Mouse (Mus musculus) hindbrain, embryonic 11.5 days (tissue): ENCODE data around the gene Eid3. TPM values are rescaled to one million over a fixed set of nuclear protein-coding genes. Genes with fewer than 3 reads are reported as not detected.

Experiments
- ATAC-seq: fragments of 200-750 bp; cut with Nextera tagmentation; 2 replicates; pipeline ENCODE4 v1.8.0; 2017; ENCODE audit warnings: mild to moderate bottlenecking, moderate TSS enrichment, moderate library complexity; ENCODE audit not compliant: low FRiP score
- DNase-seq: peaks from one replicate; pipeline ENCODE4 v3.0.0-alpha.2; 2015; ENCODE audit warnings: low spot score
- H3K27ac ChIP-seq: fragments of 300-500 bp; sonication (generic); 2 replicates; pipeline ENCODE4 v1.5.1; 2014; ENCODE audit warnings: mild to moderate bottlenecking, low read depth, low read length
- H3K27me3 ChIP-seq: fragments of 300-500 bp; sonication (generic); 2 replicates; pipeline ENCODE4 v1.6.1; 2014; ENCODE audit warnings: mild to moderate bottlenecking, low read length, moderate library complexity, mixed read lengths; ENCODE audit not compliant: control insufficient read depth, insufficient read depth
- H3K36me3 ChIP-seq: fragments of 300-500 bp; sonication (generic); 2 replicates; pipeline ENCODE4 v1.6.1; 2014; ENCODE audit warnings: mild to moderate bottlenecking, low read length, moderate library complexity, mixed read lengths; ENCODE audit not compliant: control insufficient read depth, insufficient read depth
- H3K4me1 ChIP-seq: fragments of 300-500 bp; sonication (generic); replicated peaks from 2 replicates; pipeline ENCODE4 v1.6.1; 2014; ENCODE audit warnings: low read length, mixed read lengths; ENCODE audit not compliant: control insufficient read depth, insufficient read depth
- H3K4me2 ChIP-seq: fragments of 300-500 bp; sonication (generic); replicated peaks from 2 replicates; pipeline ENCODE4 v1.6.1; 2014; ENCODE audit warnings: mild to moderate bottlenecking, low read depth, low read length
- H3K4me3 ChIP-seq: fragments of 300-500 bp; sonication (generic); 2 replicates; pipeline ENCODE4 v1.5.1; 2014; ENCODE audit warnings: low read depth, low read length
- H3K9ac ChIP-seq: fragments of 300-500 bp; sonication (generic); 2 replicates; pipeline ENCODE4 v1.6.1; 2014; ENCODE audit warnings: low read depth, low read length
- H3K9me3 ChIP-seq: fragments of 300-500 bp; sonication (generic); 2 replicates; pipeline ENCODE4 v1.6.1; 2016; ENCODE audit warnings: low read length; ENCODE audit not compliant: control insufficient read depth
- WGBS: fragments of 180-500 bp; shearing (Covaris S2); extraction: QIAGEN DNeasy Blood & Tissue Kit; methylation state at CpG from one replicate; pipeline ENCODE4 v1.1.7; 2014; 5-methylcytosine and 5-hydroxymethylcytosine counted together
- polyA plus RNA-seq: library from polyadenylated mRNA; unstranded; fragments of >200 nt; fragmentation: Nextera tagmentation; extraction: Ambion mirVana; gene quantifications from 2 replicates; pipeline ENCODE4 v1.2.1, GENCODE M21; 2014

The Eid3 gene
- polyA plus RNA-seq, 1 experiment from 2014 or later = 1.1 TPM

DNA sequence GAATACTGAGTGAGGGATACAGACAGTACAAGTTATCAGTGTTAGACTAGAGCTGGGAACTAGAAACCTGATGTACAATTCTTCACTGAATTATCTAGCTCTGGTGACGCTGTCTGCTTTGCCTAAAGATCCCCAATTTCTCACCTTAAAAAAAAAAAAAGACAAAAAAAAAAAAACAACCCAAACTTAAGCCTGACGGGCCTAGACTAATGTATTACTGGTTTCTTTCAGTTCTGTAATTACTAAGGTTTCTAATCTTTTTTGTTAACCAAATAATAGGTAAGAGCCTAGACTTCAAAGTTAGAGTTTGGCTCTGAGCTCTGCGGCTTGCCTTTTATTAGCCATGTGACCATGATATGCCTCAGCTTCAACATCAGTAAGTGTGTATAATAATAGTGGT, 30.5 kb upstream of the Eid3 start:
- no peaks in the 10 kb centered on the region for H3K9me3 ChIP-seq
- H3K4me2 ChIP-seq = no peak overlapping the region
- no peaks in the 10 kb centered on the region for H3K36me3 ChIP-seq
- no peaks in the 10 kb centered on the region for H3K27me3 ChIP-seq
- WGBS = 86% methylated on average over 3 of the region's 3 CpGs
- no peak overlapping the region for H3K27ac ChIP-seq
- ATAC-seq (no peak), DNase-seq (no peak)
- no peak overlapping the region for H3K9ac ChIP-seq
- no peaks in the 10 kb centered on the region for H3K4me1 ChIP-seq
- H3K4me3 ChIP-seq = no peak overlapping the region

- H3K36me3 ChIP-seq = no peaks in the 10 kb centered on the region
- no peak for ATAC-seq
- H3K27ac ChIP-seq = no peak overlapping the region
- no peaks in the 10 kb centered on the region for H3K9me3 ChIP-seq
- DNase-seq = no peak
- H3K4me1 ChIP-seq = no peaks in the 10 kb centered on the region
- no peak overlapping the region for H3K4me2 ChIP-seq
- no peaks in the 10 kb centered on the region for H3K27me3 ChIP-seq
- 90% methylated on average over 7 of the region's 7 CpGs for WGBS
- no peak overlapping the region for H3K4me3 ChIP-seq
- H3K9ac ChIP-seq = no peak overlapping the region
These were observed 28.0 kb upstream of the Eid3 start for GRCm38 (mm10) chr10:82838390-82838789.

DNA sequence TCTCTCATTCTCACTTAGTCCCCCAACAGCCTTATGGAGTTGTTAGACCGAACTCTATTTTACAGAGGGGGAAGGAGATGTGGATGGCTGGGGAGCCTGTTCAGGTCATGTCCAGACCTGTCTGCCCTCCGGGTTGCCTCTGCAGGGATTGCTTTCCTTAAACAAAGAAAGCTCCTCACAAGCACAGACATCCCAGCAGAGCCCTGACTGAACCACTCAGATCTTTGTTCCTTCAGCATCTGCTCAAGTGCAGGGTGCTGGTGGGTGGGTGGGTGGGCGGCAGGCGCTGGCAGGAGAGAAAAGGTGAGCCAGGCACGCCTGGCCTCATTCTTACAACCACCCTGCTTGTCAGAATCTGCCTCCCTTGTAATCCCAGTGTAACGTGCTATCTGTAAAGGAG, 22.3 kb upstream of the Eid3 start:
- ATAC-seq (no peak), DNase-seq (no peak)
- H3K4me1 ChIP-seq = no peaks in the 10 kb centered on the region
- H3K4me2 ChIP-seq = no peak overlapping the region
- H3K9me3 ChIP-seq = no peaks in the 10 kb centered on the region
- WGBS = 67% methylated on average over 6 of the region's 6 CpGs
- no peaks in the 10 kb centered on the region for H3K27me3 ChIP-seq
- H3K27ac ChIP-seq = no peak overlapping the region
- no peak overlapping the region for H3K4me3 ChIP-seq
- H3K9ac ChIP-seq = no peak overlapping the region
- H3K36me3 ChIP-seq = no peaks in the 10 kb centered on the region

GRCm38 (mm10) chr10:82844731-82845130, 21.7 kb upstream of the Eid3 start:
- DNase-seq (no peak), ATAC-seq (no peak)
- no peaks in the 10 kb centered on the region for H3K9me3 ChIP-seq
- no peak overlapping the region for H3K4me3 ChIP-seq
- no peak overlapping the region for H3K9ac ChIP-seq
- H3K27me3 ChIP-seq = no peaks in the 10 kb centered on the region
- no peak overlapping the region for H3K4me2 ChIP-seq
- no peaks in the 10 kb centered on the region for H3K36me3 ChIP-seq
- no peaks in the 10 kb centered on the region for H3K4me1 ChIP-seq
- 86% methylated on average over 7 of the region's 8 CpGs for WGBS
- no peak overlapping the region for H3K27ac ChIP-seq

DNA sequence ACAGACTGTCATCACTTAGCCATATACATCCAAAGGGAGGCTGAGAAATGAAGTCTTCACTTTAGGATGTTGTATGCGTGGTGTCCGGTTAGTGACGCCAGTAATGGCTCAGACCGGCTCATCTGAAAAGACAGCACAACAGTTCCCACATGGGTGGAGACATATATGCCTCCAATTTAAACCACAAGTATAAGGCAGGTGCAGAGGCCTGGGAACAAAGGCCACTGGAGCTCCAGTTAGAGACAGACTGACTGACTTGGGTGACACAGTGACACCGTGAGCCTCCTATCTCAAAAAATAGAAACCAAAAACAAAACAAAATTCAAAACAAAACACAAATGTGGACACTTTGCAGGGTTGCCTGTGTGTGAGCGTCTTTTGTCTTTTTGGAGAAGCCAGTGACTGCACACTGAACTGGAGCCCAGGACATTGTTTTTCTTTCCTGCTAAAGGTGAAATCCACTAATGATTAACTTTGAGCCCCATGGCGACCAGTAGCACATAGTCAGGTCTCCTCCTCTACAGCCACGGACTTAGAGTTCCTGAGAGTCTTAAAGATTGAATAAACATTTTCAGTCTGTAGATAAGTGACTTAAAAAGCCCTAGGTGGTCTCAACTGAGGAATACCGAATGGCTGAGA, 18.5 kb upstream of the Eid3 start:
- no peak for ATAC-seq
- H3K36me3 ChIP-seq = no peaks in the 10 kb centered on the region
- no peaks in the 10 kb centered on the region for H3K9me3 ChIP-seq
- H3K4me1 ChIP-seq = no peaks in the 10 kb centered on the region
- H3K4me3 ChIP-seq = no peak overlapping the region
- H3K4me2 ChIP-seq = no peak overlapping the region
- no peak for DNase-seq
- no peaks in the 10 kb centered on the region for H3K27me3 ChIP-seq
- WGBS = 81% methylated on average over 9 of the region's 9 CpGs
- no peak overlapping the region for H3K27ac ChIP-seq
- H3K9ac ChIP-seq = no peak overlapping the region

- H3K27ac ChIP-seq = no peak overlapping the region
- H3K9ac ChIP-seq = no peak overlapping the region
- 55% methylated on average over 16 of the region's 16 CpGs for WGBS
- H3K36me3 ChIP-seq = no peaks in the 10 kb centered on the region
- no peaks in the 10 kb centered on the region for H3K9me3 ChIP-seq
- no peak overlapping the region for H3K4me2 ChIP-seq
- H3K4me1 ChIP-seq = no peaks in the 10 kb centered on the region
- DNase-seq (no peak), ATAC-seq (no peak)
- H3K27me3 ChIP-seq = no peaks in the 10 kb centered on the region
- H3K4me3 ChIP-seq = no peak overlapping the region
These were observed 16.6 kb upstream of the Eid3 start for GRCm38 (mm10) chr10:82849686-82850353.

DNA sequence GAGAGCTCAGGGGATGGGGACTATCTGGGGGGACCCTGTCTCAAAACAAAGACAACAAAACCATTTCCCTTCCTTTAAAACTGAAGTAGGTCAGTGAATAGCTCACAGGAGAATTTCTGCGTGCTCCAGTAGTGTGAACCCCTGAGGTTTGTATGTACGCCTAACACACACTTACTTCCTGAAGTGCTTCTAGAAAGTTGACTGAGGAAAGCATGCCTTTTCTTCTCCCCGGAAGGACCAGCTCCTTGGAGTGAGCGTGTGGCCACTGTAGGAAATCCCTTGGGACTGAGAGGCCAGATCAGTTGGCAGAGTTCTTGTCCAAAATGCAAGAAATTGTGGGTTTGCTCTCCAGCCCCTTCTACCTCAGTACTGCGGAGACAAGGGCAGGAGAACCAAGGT, 16.1 kb upstream of the Eid3 start:
- no peaks in the 10 kb centered on the region for H3K36me3 ChIP-seq
- ATAC-seq (no peak), DNase-seq (no peak)
- H3K4me3 ChIP-seq = no peak overlapping the region
- H3K4me2 ChIP-seq = no peak overlapping the region
- no peak overlapping the region for H3K27ac ChIP-seq
- no peaks in the 10 kb centered on the region for H3K9me3 ChIP-seq
- H3K4me1 ChIP-seq = no peaks in the 10 kb centered on the region
- no peak overlapping the region for H3K9ac ChIP-seq
- no peaks in the 10 kb centered on the region for H3K27me3 ChIP-seq
- WGBS = 80% methylated on average over 5 of the region's 5 CpGs

GRCm38 (mm10) chr10:82851751-82852150, 14.7 kb upstream of the Eid3 start:
- H3K9ac ChIP-seq = no peak overlapping the region
- H3K4me3 ChIP-seq = no peak overlapping the region
- no peak for DNase-seq
- no peak for ATAC-seq
- no peak overlapping the region for H3K4me2 ChIP-seq
- H3K27ac ChIP-seq = no peak overlapping the region
- no peaks in the 10 kb centered on the region for H3K9me3 ChIP-seq
- WGBS = 85% methylated on average over 6 of the region's 6 CpGs
- H3K27me3 ChIP-seq = no peaks in the 10 kb centered on the region
- no peaks in the 10 kb centered on the region for H3K36me3 ChIP-seq
- no peaks in the 10 kb centered on the region for H3K4me1 ChIP-seq

DNA sequence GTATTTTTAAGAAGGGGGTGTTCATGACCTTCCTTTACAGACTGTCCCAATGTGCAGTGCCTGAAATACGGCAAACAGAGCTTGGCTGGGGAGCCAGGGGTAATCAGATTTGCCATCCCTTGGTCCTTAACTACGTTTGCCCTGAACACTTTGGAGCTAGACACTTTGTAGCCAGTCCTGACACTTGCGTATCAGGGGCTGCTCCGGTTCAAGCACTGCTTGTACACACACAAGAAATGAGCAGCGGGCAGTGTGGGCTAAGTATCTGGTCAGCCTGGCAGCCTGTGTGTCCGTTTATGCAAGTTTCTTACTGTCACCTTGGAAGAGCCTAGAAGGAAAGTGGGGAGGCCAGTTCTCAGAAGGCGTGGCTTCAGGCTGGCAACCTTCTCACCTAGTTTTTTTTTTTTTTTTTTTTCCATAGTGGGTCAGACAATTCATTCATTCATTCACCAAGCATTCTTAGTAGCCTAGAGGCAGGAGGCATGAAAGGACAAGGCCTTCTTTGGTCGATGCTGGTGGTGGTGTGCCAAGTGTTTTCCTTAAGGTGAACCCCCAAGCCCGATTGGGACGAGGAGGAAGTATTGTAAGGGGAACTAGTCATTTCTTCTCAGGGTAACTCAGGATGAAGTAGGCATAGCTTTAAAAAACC, 8.3 kb upstream of the Eid3 start:
- no peaks in the 10 kb centered on the region for H3K36me3 ChIP-seq
- WGBS = 54% methylated on average over 10 of the region's 10 CpGs
- H3K4me3 ChIP-seq = peak overlapping the region; percentile 78; the same call in 1 of the 2 replicates
- ATAC-seq (no peak), DNase-seq (peak; percentile 16)
- no peak overlapping the region for H3K27ac ChIP-seq
- no peak overlapping the region; the same call in 1 of the 2 replicates for H3K9ac ChIP-seq
- H3K27me3 ChIP-seq = no peaks in the 10 kb centered on the region
- H3K4me1 ChIP-seq = no peaks in the 10 kb centered on the region
- no peaks in the 10 kb centered on the region for H3K9me3 ChIP-seq
- peak overlapping the region; percentile 80 for H3K4me2 ChIP-seq
